Mouse (Mus musculus) right cerebral cortex, adult 18-20 months (tissue): ENCODE measurements around the gene Col4a3.

Experiments
- DNase-seq: peaks from one replicate; pipeline ENCODE4 v3.0.0; 2022; ENCODE audit warnings: mixed read lengths

Gene Col4a3

DNA sequence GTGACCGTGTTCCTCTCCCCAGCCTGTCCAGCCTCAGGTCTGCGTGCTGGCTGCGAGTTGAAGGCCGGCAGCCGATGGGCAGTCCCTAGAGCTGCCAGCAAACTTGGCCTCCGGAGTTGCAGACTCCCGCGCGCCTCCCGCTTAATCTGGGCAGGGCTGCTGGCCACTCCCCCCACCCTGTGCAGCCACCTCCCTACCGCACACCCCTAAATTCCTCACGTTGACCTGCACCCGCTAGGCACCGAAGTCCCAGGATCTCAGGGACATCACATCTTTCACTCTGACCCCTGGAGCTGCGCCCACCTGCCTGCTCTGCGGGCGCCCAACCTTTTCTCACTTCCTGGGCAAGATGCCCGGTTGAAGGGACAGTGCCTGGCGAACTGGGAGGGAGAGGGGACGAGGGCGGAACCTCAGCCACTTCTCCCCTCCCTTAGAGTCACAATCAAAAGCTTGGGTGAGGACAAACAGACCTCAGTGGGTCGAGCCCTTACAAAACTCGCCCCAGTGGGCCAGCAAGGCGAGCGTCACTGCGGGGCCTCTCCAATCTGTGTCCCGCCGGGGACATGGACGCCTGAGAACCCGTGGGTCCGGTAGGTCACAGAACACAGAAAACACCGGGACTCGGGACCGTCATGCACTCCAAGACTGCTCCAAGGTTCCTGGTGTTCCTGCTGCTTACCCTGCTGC lies at the start of gene Col4a3, which contains the start of gene Col4a4:
TSS of gene Col4a3 (plus strand) at position 209 of the 687 bp plus-strand sequence.
TSS of gene Col4a4 (minus strand) at position 137 of the 687 bp plus-strand sequence.
- DNase-seq: no peak

DNA sequence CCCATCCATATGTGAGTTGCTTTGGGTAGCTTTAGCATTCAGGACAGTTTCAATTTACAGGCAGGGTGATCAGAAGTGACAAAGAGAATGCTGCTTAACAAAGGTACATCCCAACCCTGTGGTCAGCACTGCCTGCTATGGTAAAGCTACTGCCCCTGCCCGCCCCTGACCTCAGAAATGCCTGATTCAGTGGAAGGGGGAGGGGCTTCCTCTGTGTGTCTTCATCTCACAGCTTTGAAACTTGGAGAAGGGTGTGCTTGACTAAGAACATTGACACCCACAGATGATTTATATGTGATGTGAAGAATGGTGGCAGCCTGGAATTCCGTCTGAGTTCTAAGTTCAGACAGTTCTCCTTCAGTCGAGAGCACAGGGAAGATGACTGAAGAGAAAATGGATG lies 48.9 kb upstream of the Col4a3 start:
- DNase-seq: no peak

DNA sequence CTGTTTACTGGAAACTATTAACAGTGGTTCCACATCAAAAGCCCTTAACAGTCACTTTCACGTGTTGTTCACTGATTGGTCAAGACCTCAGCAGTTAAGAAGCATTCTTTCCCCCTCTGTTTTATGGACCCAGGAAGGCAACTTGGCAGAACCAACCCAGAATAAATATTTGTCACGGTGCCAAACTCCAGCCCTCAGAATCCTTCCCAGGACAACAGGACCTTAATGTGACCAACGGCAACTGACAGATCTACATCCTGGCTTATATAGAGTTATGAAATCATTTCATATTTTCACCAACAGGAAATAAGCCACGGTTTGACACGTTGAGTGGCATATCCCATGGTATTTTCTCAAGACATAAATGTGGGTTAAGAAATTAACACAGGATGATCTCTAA lies 46.7 kb upstream of the Col4a3 start:
- DNase-seq: no peak

DNA sequence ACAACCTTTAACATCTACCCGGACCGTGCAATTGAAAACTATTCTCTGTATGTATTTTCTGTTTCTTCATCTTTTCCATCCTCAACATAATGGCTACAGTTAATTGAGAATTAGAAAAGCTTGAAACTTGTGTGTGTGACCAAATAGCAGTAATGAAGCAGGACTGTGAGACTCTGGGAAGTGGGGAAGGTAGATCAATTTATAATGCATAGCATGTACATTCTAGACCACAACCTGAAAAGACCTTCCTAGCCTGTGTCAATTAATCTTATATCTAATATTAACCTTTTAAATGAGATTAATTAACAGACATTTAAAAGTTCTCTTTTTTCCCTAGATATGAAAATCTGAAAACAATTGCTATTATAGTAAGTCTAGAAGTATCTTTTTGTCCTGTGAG lies 42.8 kb upstream of the Col4a3 start:
- DNase-seq: no peak

DNA sequence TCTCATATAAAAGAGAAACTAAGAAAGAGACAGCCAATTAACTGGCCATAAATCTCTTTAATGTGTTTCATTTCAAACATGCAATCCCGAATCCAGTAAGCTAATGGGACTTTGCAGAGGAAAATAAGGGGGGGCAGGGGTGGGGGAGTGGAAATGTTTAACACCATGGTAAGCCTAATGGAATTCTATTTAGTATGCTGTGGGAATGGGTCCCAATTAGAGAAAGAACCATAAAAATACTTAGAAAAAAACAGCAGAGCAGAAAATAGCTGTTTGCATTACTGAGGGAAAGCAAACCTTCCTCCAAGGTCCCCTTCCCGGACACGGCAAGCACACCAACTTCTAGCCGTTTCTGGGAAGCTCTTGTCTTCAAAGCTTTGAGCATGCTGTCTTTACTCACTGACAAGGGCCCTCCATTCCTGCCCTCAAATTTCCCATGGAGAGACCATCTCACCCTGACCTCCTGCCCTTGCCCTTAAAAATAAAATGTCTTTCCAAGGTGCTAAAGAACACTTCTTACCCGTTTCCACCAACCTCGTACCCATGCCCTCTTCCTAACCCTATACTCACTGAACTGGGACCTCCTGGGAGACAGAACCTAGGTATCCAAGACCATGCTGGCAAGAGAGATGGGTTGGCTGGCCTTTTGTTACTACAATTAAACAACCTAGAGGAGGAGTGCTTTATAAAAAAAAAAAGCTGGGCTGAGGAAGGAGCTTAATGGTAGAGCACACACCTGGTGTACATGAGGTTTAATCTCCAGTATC lies 42.1 kb upstream of the Col4a3 start:
- no peak for DNase-seq

DNA sequence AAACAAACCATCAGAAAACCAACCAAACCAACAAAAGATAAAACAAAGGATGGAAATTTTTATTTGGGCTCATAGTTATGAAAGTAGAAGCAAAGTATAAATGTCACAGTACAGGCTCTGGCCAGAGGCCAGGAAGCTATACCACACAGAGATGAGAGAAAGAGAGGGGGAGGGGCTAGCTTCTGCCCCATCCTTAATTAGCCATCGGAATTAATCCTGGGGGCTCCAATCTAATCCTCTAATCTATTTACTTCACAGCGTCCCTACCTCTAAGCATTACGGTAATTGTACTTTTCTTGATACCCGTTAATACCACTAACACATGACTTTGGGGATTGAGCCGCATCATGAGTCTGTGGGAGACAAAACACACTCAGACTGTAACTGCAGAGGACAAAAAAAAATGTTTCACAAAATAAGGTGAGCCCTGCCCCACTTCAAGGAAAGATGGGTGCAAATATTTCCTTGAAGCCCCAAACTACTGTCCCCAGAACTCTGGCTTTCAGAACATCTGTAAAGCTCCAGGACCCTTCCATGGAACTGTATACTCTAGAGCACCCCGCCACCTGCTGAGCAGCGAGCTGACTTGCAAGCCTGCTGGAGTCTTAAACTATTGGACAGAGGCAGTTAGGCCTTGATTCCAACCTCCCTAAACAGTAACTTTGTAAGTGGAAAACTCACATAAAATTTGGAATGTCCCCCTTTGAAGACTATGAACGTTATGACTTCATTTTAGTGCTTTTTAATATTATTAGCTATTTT lies 41.3 kb upstream of the Col4a3 start:
- no peak for DNase-seq

DNA sequence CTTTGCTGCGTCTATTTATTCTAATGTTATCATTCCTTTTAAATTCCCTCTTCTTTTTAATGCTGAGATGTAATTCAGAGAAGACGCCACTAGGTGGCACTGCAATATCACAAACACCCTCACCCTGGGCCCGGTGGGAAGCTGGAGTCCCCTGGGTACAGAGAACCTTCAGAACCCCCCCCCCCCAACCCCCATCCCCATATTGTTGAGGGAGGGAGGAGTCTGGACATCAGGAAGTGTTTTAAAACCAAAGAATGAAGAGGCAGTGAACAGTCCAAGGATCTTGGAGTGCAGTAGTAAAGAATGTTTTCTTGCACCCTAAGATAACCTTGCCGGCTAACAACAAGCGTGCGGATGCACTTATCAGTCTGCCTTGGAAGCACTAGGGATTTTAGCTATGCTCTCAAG lies 32.3 kb upstream of the Col4a3 start:
- DNase-seq: no peak

DNA sequence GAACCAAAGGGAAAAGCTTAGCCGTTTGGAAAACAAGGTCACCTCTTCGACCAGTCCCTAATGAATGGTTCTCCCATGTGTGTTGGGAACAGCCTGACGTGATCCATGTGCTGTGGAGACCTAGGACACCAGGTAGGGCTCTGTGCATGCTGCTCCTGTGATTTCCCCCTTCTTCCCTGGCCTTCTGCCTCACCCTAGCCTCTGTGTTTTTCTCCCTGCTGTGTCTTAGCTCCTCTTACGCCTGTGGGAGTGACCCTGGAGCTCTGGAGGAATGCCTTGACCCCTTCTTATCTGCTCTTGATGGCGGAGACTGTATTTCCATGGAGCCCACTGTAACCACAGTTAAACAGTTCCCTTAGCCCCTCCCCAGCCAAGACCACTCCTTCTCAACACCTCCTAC lies 31.8 kb upstream of the Col4a3 start:
- DNase-seq: no peak

DNA sequence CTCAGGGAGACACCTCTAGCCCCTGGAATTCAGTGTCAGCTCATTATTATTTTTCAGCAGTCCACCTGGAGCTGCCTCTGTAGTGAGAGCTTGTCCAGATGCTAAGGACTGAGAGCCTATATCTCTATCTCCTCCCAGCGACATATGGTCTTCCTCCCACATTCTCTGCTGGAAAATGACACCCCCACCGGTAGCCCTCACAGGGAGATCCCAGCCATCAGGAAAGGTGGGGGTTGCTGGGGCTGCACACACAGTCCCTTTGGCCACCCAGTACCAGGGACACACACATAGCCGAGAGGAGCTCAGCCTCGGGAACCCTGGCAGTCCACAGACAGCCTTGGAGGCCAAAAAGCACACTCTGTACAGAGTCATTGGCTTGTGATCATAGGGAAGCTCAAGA lies 26.5 kb upstream of the Col4a3 start:
- peak; percentile 50 for DNase-seq

DNA sequence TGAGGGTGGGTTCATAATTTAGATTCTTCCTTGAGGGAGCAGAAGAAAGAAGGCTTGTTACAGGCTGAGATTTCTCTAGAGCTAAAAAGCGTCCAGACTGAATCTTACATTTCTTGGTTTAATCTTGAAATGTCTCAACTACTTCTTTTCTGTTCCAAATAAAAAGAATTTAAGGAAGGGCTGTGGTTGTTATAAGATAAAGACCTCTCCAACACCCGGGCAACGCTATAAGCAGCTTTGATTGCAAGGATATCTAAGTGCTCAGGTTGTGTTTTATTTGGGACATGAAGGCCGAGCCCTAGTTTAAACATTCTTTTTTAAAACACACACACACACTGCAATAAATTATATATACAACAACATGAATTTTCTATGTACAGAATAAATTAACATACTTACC lies 17.3 kb upstream of the Col4a3 start:
- no peak for DNase-seq

DNA sequence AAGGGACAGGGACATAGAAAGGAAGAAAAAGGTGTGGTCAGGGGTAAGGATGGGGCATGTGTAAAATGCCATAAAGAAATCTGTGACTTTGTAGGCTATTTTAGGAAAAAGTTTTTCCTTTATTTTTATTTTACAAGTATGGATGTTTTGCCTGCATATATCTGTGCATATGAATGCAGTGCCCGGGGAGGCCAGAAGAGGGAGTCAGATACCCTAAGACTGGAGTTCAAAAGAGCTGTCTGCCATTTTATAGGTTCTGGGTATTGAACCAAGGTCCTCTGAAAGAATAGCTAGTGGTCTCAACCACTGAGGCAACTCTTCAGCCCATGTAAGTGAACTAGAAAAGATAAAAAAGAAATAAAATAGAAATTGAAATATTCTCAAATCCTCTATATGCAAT lies 15.0 kb upstream of the Col4a3 start:
- no peak for DNase-seq

DNA sequence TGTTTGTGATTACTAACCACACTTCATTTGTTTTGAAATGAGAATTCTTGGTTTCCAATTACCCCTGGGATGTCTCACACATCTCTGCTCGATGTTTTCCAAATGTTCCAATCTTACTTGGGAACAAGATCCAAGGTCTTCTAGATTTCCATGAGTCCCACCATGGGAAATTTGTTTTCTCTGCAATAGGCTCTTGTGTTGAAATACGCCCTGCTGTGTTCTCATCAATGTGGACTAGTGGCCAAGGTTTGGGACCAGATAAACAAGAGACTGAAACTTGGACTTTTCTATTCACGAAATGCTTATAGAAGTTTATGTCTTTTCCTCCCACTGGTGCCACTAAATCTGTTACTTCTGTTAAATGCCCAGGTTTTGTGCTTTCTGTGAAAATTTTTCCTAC lies 11.0 kb upstream of the Col4a3 start:
- no peak for DNase-seq

DNA sequence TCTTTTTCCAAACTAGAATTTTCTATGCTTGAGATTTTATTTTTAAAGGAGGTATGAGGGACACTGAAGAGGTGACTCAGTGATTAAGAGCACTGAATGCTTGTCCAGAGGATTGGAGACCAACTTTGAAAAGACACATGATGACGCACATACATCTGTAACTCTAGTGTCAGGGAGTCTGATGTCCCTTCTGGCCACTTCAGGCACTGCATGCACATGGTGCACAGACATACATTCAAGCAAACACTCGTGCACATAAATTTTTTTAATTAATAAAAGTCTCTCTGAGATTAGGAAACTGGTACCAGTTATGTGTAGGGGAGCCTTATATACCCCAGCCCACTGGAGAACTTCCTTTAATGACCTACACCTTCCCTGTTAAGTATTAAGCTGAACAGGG lies 10.5 kb upstream of the Col4a3 start:
- DNase-seq: no peak

DNA sequence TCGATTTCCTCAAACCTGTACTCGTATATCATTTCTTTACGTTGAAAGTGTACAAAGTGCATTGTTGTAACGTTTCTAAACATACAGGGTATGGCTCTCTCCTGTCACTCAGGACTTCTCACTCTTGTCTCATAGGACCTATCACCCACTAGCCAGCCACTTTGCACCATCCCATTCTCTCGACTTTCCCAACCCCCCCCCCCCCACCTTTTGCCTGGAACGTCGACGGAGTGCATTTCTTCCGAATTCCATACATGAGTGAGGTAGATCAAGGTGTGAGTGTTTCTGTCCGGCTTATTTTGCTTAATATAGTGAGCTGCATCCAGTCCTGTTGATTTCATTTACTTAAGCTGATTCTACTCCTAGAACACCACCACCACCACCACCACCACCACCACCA lies 9.4 kb upstream of the Col4a3 start:
- no peak for DNase-seq

DNA sequence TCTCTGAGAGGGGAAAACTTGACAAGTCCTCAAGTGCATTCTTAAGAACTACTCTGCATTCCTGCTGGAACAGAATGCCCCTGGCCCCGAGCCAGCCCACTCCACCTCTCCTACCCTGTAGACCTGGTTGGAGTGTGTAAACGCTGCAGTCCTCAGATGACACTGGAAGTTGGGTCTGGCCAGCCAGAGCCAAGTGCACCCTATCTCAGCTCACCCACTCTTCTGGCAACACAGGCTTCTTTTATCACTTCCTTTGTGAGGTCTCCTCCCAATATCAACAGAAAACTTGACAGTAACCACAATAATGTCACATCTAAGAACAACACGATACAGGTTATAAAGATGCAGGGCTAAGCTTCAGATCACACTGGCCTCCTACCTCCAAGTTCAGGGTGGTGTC lies 8.8 kb upstream of the Col4a3 start:
- no peak for DNase-seq

DNA sequence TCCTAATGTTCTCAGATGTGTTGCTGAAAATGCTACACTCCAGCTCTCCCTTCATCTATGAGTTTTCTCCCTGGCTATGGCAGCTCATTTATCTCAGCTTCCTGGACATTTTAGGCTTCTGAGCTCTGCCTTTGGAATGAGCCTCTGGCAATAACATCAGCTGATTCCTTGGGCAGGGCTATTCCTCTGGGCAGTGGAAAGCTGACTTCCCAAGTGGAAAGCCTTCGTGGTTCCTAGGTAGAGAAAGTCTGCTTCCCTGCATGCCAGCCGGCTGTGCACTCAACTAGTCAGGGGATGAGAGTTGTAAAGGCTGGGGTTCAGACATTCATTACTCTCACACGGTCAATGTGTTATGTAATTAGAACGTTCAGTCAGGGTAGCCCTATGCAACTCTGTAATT lies 8.4 kb upstream of the Col4a3 start:
- DNase-seq: no peak

DNA sequence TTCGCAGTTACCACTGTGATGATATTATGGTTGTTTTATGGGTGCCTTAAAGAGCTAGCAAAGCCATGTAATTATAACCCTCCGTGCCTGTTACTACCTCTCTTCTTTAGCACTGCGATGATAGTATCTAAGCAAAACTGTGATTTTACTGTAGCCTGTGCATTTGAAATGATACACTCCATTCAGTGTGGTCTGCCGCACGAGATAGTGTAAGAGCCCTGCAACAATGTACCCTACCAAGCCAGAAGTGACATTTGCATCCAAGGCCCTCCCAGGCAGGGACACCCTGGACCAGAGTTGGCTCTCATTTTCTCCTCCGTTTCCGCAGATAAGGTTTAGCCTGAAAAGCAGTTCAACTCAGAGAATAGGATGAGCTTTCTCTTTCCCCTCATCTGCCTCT lies 740 bp upstream of the Col4a3 start:
- DNase-seq: no peak

DNA sequence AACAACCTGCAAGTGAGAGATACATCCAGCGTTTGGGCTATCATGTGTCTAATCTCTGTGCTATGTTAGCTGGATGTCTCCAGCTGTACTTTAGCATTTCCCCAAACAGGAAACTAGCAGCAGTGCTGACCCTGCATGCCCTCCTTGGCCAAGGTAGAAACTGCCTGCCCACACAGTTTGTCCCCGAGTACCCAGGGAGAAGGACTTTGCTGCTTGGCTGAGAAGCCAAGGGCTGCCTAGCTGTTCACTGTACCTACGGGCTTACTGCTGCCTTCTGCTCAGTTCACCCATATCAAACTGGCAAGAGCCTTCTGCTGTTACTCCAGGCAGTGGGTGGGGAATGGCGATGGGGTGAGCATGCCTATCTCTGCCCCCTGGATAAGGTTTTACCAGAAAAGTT lies 3.5 kb downstream of the Col4a3 start:
- DNase-seq: no peak

DNA sequence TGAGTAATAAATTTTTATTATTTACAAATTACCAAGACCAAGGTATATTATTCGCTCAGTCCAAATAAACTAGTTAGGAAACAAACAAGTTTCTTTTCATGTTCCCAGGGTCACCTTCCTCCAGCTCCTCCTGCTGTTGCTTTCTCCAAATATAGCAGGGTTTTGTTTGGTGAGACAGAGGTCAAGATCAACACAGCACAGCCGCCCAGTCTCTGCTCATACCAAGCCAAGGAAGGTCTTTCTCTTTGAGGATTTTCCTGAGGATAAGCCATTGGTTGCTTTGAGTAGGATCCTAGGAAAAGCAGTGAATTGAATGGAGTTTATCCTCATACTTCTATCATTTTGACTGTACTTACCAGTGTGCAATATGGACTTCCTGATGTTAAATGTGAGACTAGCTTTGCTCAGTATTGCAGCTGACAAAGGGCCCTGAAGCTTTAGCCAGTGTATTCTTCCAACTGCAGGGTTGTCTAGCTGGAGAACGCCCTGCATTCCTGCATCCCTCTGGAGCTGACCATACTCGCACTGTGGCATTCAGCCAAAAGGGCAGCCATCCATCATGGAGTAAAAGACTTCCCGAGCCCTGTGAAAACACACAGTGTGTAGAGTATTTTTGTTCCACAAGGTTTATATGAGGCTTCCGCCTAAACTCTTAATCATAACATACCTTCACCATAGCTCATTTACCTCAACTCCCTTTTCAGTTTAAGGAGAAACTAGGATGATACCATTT lies 10.3 kb downstream of the Col4a3 start:
- no peak for DNase-seq

DNA sequence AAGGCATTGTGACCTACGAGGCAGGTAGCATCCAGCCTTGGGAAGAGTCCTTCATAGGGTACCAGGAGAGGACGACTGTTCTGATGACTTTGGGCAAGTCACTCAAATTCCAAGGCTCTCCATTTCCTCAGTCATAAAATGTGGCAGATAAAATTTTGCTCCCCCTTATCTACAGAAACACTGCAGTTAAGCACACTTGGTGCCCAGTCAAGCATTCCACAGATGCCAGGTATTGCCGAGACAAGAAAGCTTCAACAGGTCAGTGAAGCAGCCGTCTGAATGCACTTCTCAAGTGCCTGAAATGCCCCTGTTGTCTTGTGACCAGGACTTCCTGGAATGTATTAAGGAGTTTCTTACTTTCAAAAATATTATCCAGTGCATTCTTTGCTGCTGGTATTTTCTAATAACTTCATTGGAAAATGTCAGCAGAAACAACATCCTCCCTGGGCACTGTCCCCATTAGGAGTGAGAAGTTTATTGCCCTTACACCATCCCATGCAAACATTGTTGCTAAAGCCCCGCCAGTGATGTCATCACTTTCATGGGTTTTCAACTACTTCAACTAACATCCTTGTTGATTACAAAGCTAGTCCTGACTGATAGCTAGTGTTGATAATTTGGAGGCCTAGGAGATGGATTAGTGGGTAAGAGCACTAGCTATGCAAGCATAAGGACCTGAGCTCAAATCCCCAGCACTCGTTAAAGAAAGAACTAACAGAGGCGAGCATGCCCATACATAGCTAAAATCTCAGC lies 16.7 kb downstream of the Col4a3 start:
- DNase-seq: no peak

DNA sequence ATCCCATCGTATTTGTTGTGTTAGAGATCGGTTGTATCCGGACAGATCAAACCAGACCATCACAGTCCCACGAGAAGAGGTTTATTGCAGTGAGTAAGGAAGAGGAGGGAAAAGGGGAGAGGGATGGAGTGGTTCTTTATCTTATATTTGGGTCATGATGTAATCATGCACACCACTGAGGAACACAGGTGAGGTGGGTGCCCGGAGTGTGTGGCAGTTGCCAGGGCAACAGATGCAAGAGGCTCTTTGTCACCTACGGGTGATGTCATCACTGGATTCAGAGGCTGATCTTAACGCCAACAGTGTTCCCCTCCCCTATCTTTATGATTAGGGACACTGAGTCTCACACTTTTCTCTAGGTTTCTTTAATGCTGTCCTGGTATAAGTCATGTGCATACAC lies 18.6 kb downstream of the Col4a3 start:
- no peak for DNase-seq

DNA sequence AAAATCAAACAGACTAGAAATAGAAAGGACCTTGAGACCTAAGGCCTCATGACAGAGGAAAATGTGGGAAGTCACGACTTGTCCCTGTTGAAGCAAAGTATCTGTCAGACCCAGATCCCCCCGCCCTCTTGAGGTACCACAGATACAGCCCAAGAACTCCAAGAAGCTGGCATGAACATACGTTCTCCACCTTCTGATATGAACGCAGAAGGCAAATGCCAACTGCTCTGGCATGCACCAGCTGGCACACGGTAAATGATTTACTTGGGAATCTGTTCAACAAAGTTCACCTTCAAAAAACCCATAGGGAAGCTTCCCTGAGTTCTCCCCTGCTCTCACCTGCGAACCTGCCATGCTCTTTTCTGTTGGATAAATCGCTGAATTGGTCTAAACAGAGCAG lies 19.1 kb downstream of the Col4a3 start:
- DNase-seq: no peak
